Mouse (Mus musculus): ENCODE data around the gene Tex33.

GRCm38 (mm10) chr15:78367811-78368210, 27.9 kb downstream of the Tex33 start:
- TF ChIP-seq CTCF (IDR thresholded peaks at IDR 0.05; ENCODE audit: extremely low read depth, insufficient read depth, low read length): no peak
- TF ChIP-seq POLR2A (IDR thresholded peaks at IDR 0.05; ENCODE audit: extremely low read depth, insufficient read depth, low read length): no peak

All from cortical plate, adult 2 months (tissue).